Mouse (Mus musculus): ENCODE results near the gene Ano6.

DNA sequence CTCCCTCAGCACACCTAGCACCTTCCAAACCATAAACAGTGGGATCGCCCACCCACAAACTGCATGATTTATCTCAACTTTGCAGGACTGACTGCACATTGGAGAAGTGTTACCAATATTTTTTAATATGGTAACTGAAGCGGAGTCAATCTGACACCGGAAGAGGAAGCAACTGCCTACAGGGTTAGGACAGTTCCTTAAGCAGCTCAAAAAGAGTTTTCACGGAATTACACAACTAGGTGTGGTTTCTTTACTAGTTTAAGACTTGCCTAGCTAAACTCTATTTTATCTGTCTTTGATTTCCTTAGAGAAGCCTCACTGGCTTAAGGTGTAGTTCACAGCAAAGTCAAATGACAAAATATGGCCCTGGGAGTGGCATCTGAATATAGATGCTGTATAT, 223.9 kb downstream of the Ano6 start:
- no peak for TF ChIP-seq CTCF (IDR thresholded peaks at IDR 0.05; ENCODE audit: low read depth)
- no peak for TF ChIP-seq EP300 (IDR thresholded peaks at IDR 0.05; ENCODE audit: low read depth)
